Mouse (Mus musculus): ENCODE measurements around the gene Sstr3.

GRCm38 (mm10) chr15:78554545-78555313, 10.2 kb upstream of the Sstr3 start:
- TF ChIP-seq CTCF (IDR thresholded peaks at IDR 0.05; ENCODE audit: control insufficient read depth, insufficient read depth, insufficient replicate concordance, low read depth, low read length) (no peak), POLR2A (IDR thresholded peaks at IDR 0.05; ENCODE audit: control insufficient read depth, low read depth, low read length) (no peak)
